Comparison of ENCODE assay signal across 9 mouse cellular contexts in genomic region chr7:109028204-109028603, GRCm38 (mm10). TPM values are rescaled to one million over a fixed set of nuclear protein-coding genes. Genes with fewer than 3 reads are reported as not detected.
A peak's percentile ranks its signal among the peaks of the same experiment; 100 is the strongest.
DNase-seq lines count a peak whose midpoint lies in the region; ATAC-seq lines count a peak whose summit lies in the region.
"Had no signal": no experiment of that assay in that cellular context is flagged by ENCODE, and none has a peak within 500 bp of the region (broad histone marks: within the 10 kb centered on the region; RNA-seq: fewer than 3 reads in every experiment).

No protein-coding gene starts in this region.

- H3K4me2 ChIP-seq in hindbrain, embryonic 14.5 days (replicated peaks) = no peak overlapping the region
- no peak overlapping the region for H3K4me2 ChIP-seq in neural tube, embryonic 11.5 days (ENCODE audit: low read depth)
- H3K4me2 ChIP-seq: lung, embryonic 15.5 days had no signal

- H3K27me3 ChIP-seq in hindbrain, embryonic 14.5 days (ENCODE audit: control insufficient read depth, insufficient read depth, low read length) = no peaks in the 10 kb centered on the region
- H3K27me3 ChIP-seq in neural tube, embryonic 11.5 days (ENCODE audit: control insufficient read depth, insufficient read depth, low read length) = no peaks in the 10 kb centered on the region
- H3K27me3 ChIP-seq: lung, embryonic 15.5 days had no signal

- H3K27ac ChIP-seq in hindbrain, embryonic 14.5 days = no peak overlapping the region
- H3K27ac ChIP-seq in neural tube, embryonic 11.5 days (ENCODE audit: low read depth, low read length) = no peak overlapping the region
- H3K27ac ChIP-seq: lung, embryonic 15.5 days had no signal

- ATAC-seq in hindbrain, embryonic 14.5 days (ENCODE audit: low FRiP score) = peak; percentile 56; the same call in 1 of the 2 replicates
- peak; percentile 45; the same call in 1 of the 2 replicates for ATAC-seq in neural tube, embryonic 11.5 days (ENCODE audit: insufficient read depth, low FRiP score, low TSS enrichment)

- 33% methylated on average over 6 of the region's 6 CpGs for WGBS in hindbrain, embryonic 14.5 days
- 30% methylated on average over 6 of the region's 6 CpGs for WGBS in neural tube, embryonic 11.5 days

- intact Hi-C loops in left cerebral cortex, postnatal 4 days (cut with DNase I) = loop anchor here (5.0 kb wide), 1 partner anchor 86 kb away; no protein-coding TSS in a partner anchor

- H3K9ac ChIP-seq in hindbrain, embryonic 14.5 days = no peak overlapping the region
- H3K9ac ChIP-seq in neural tube, embryonic 11.5 days (ENCODE audit: low read length) = no peak overlapping the region
- H3K9ac ChIP-seq: lung, embryonic 15.5 days had no signal

- H3K9me3 ChIP-seq in hindbrain, embryonic 14.5 days (ENCODE audit: control insufficient read depth, low read length) = no peaks in the 10 kb centered on the region
- no peaks in the 10 kb centered on the region for H3K9me3 ChIP-seq in neural tube, embryonic 11.5 days (ENCODE audit: control insufficient read depth, low read length)
- H3K9me3 ChIP-seq: lung, embryonic 15.5 days had no signal

- peaks cover 89% of the 10 kb centered on the region for H3K36me3 ChIP-seq in hindbrain, embryonic 14.5 days (replicated peaks; ENCODE audit: control insufficient read depth, insufficient read depth)
- 0 out of 2 replicates have a peak, but pooled peaks cover 2% of the 10 kb centered on the region for H3K36me3 ChIP-seq in neural tube, embryonic 11.5 days (ENCODE audit: control insufficient read depth, insufficient read depth, low read length)
- H3K36me3 ChIP-seq: lung, embryonic 15.5 days had no signal

- H3K4me3 ChIP-seq in hindbrain, embryonic 14.5 days (replicated peaks; ENCODE audit: low read length) = no peak overlapping the region
- no peak overlapping the region for H3K4me3 ChIP-seq in neural tube, embryonic 11.5 days (ENCODE audit: low read depth, low read length)
- H3K4me3 ChIP-seq: lung, embryonic 15.5 days had no signal

- peak; percentile 57 for DNase-seq in ovary, postnatal 14 days (ENCODE audit: low spot score)
- DNase-seq in ovary, postnatal 36 days (ENCODE audit: low spot score) = no peak
- DNase-seq in R1 (ENCODE audit: low read depth, low spot score) = peak; percentile 60
- peak; percentile 81 for DNase-seq in embryo, embryonic 10 days (ENCODE audit: low spot score)
- peak; percentile 93 for DNase-seq in hindbrain, embryonic 14.5 days (ENCODE audit: low spot score)
- peak; percentile 60 for DNase-seq in left cerebral cortex, postnatal 4 days
- DNase-seq in neural tube, embryonic 11.5 days (ENCODE audit: low spot score) = peak; percentile 71
- no peak for DNase-seq in urinary bladder, postnatal 4 days (ENCODE audit: low spot score in 2 of 2)

- no peaks in the 10 kb centered on the region for H3K4me1 ChIP-seq in hindbrain, embryonic 14.5 days (replicated peaks; ENCODE audit: control insufficient read depth, insufficient read depth, low read length)
- H3K4me1 ChIP-seq in neural tube, embryonic 11.5 days (ENCODE audit: control insufficient read depth, insufficient read depth, low read length) = no peaks in the 10 kb centered on the region
- H3K4me1 ChIP-seq: lung, embryonic 15.5 days had no signal

RNA-seq across cellular contexts. Expression of gene Ric3, which starts 54.9 kb away (rescaled TPM):
- polyA plus RNA-seq in hindbrain, embryonic 14.5 days (2014; fragmentation: Nextera tagmentation; extraction: Ambion mirVana) = 33.3 and 34.4 TPM in 2 replicates
- 10 to 100 TPM; 37.8 to 39.4 TPM for total RNA-seq in left cerebral cortex, postnatal 4 days (2021)
- polyA plus RNA-seq in neural tube, embryonic 11.5 days (2014; fragmentation: Nextera tagmentation; extraction: Ambion mirVana) = 17.4 and 18.1 TPM in 2 replicates

Comparison
In these comparisons a context has a peak if more than half of its experiments do, and no peak if none do; other contexts are left out.
1. DNase-seq: peak in ovary, postnatal 14 days (single experiment), R1 (single experiment), embryo, embryonic 10 days (single experiment), hindbrain, embryonic 14.5 days (single experiment), left cerebral cortex, postnatal 4 days (single experiment) and neural tube, embryonic 11.5 days (single experiment); none in ovary, postnatal 36 days (single experiment) and urinary bladder, postnatal 4 days (0 of 2).